Mouse (Mus musculus): ENCODE data around the gene Celf2. TPM values are rescaled to one million over a fixed set of nuclear protein-coding genes. Genes with fewer than 3 reads are reported as not detected.

The Celf2 gene
- polyA plus RNA-seq, 1 experiment from 2014 or later = 35.4 TPM

GRCm38 (mm10) chr2:7529637-7530036 is 20.3 kb upstream of the Celf2 start:
- peak; percentile 63; the same call in 1 of the 2 replicates for ATAC-seq
- Histone ChIP-seq H3K4me2 (ENCODE audit: low read depth, low read length) (0 out of 2 replicates have a peak overlapping the region, but pooled peaks have one; percentile 17), H3K9ac (ENCODE audit: low read depth, low read length) (no peak overlapping the region), H3K4me1 (ENCODE audit: control insufficient read depth, insufficient read depth, low read length) (no peaks in the 10 kb centered on the region), H3K9me3 (ENCODE audit: control insufficient read depth, low read length) (no peaks in the 10 kb centered on the region), H3K27me3 (replicated peaks; ENCODE audit: control insufficient read depth, insufficient read depth, low read length) (no peaks in the 10 kb centered on the region), H3K27ac (ENCODE audit: low read length) (no peak overlapping the region), H3K4me3 (ENCODE audit: low read length) (no peak overlapping the region), H3K36me3 (ENCODE audit: control insufficient read depth, insufficient read depth, low read length) (no peaks in the 10 kb centered on the region)
- WGBS = 38% methylated on average over 5 of the region's 5 CpGs

GRCm38 (mm10) chr2:7526696-7527095 is 17.3 kb upstream of the Celf2 start:
- H3K9ac ChIP-seq (ENCODE audit: low read depth, low read length) = no peak overlapping the region
- no peak overlapping the region for H3K4me3 ChIP-seq (ENCODE audit: low read length)
- H3K27me3 ChIP-seq (replicated peaks; ENCODE audit: control insufficient read depth, insufficient read depth, low read length) = no peaks in the 10 kb centered on the region
- ATAC-seq = no peak
- no peaks in the 10 kb centered on the region for H3K36me3 ChIP-seq (ENCODE audit: control insufficient read depth, insufficient read depth, low read length)
- no peaks in the 10 kb centered on the region for H3K9me3 ChIP-seq (ENCODE audit: control insufficient read depth, low read length)
- 58% methylated on average over 6 of the region's 6 CpGs for WGBS
- no peaks in the 10 kb centered on the region for H3K4me1 ChIP-seq (ENCODE audit: control insufficient read depth, insufficient read depth, low read length)
- no peak overlapping the region for H3K27ac ChIP-seq (ENCODE audit: low read length)
- H3K4me2 ChIP-seq (ENCODE audit: low read depth, low read length) = no peak overlapping the region

GRCm38 (mm10) chr2:7519473-7519872 is 10.1 kb upstream of the Celf2 start:
- H3K27ac ChIP-seq (ENCODE audit: low read length) = no peak overlapping the region
- no peak for ATAC-seq
- no peak overlapping the region for H3K4me3 ChIP-seq (ENCODE audit: low read length)
- WGBS = 64% methylated on average over 1 of the region's 1 CpGs
- no peaks in the 10 kb centered on the region for H3K4me1 ChIP-seq (ENCODE audit: control insufficient read depth, insufficient read depth, low read length)
- H3K9me3 ChIP-seq (ENCODE audit: control insufficient read depth, low read length) = no peaks in the 10 kb centered on the region
- H3K27me3 ChIP-seq (replicated peaks; ENCODE audit: control insufficient read depth, insufficient read depth, low read length) = no peaks in the 10 kb centered on the region
- H3K36me3 ChIP-seq (ENCODE audit: control insufficient read depth, insufficient read depth, low read length) = no peaks in the 10 kb centered on the region
- H3K4me2 ChIP-seq (ENCODE audit: low read depth, low read length) = no peak overlapping the region
- H3K9ac ChIP-seq (ENCODE audit: low read depth, low read length) = no peak overlapping the region

GRCm38 (mm10) chr2:7493420-7493819 is 15.9 kb downstream of the Celf2 start:
- H3K27ac ChIP-seq (ENCODE audit: low read length) = no peak overlapping the region
- no peaks in the 10 kb centered on the region for H3K27me3 ChIP-seq (replicated peaks; ENCODE audit: control insufficient read depth, insufficient read depth, low read length)
- peak; percentile 85 for ATAC-seq
- no peak overlapping the region for H3K4me3 ChIP-seq (ENCODE audit: low read length)
- H3K9ac ChIP-seq (ENCODE audit: low read depth, low read length) = no peak overlapping the region
- no peaks in the 10 kb centered on the region for H3K9me3 ChIP-seq (ENCODE audit: control insufficient read depth, low read length)
- H3K4me1 ChIP-seq (ENCODE audit: control insufficient read depth, insufficient read depth, low read length) = no peaks in the 10 kb centered on the region
- no peaks in the 10 kb centered on the region for H3K36me3 ChIP-seq (ENCODE audit: control insufficient read depth, insufficient read depth, low read length)
- H3K4me2 ChIP-seq (ENCODE audit: low read depth, low read length) = no peak overlapping the region

GRCm38 (mm10) chr2:7484974-7485373 is 24.4 kb downstream of the Celf2 start:
- H3K4me3 ChIP-seq (ENCODE audit: low read length) = no peak overlapping the region
- H3K27me3 ChIP-seq (replicated peaks; ENCODE audit: control insufficient read depth, insufficient read depth, low read length) = no peaks in the 10 kb centered on the region
- H3K36me3 ChIP-seq (ENCODE audit: control insufficient read depth, insufficient read depth, low read length) = no peaks in the 10 kb centered on the region
- ATAC-seq = 0 out of 2 replicates have a peak, but pooled peaks have one; percentile 52
- no peaks in the 10 kb centered on the region for H3K9me3 ChIP-seq (ENCODE audit: control insufficient read depth, low read length)
- H3K9ac ChIP-seq (ENCODE audit: low read depth, low read length) = no peak overlapping the region
- 53% methylated on average over 2 of the region's 2 CpGs for WGBS
- no peak overlapping the region for H3K4me2 ChIP-seq (ENCODE audit: low read depth, low read length)
- H3K4me1 ChIP-seq (ENCODE audit: control insufficient read depth, insufficient read depth, low read length) = no peaks in the 10 kb centered on the region
- no peak overlapping the region for H3K27ac ChIP-seq (ENCODE audit: low read length)

GRCm38 (mm10) chr2:7482062-7482461 is 27.3 kb downstream of the Celf2 start:
- Histone ChIP-seq H3K4me1 (ENCODE audit: control insufficient read depth, insufficient read depth, low read length) (no peaks in the 10 kb centered on the region), H3K9ac (ENCODE audit: low read depth, low read length) (no peak overlapping the region), H3K27me3 (replicated peaks; ENCODE audit: control insufficient read depth, insufficient read depth, low read length) (no peaks in the 10 kb centered on the region), H3K27ac (ENCODE audit: low read length) (no peak overlapping the region), H3K4me3 (ENCODE audit: low read length) (no peak overlapping the region), H3K36me3 (ENCODE audit: control insufficient read depth, insufficient read depth, low read length) (no peaks in the 10 kb centered on the region), H3K9me3 (ENCODE audit: control insufficient read depth, low read length) (no peaks in the 10 kb centered on the region), H3K4me2 (ENCODE audit: low read depth, low read length) (no peak overlapping the region)
- no peak for ATAC-seq
- WGBS = 74% methylated on average over 4 of the region's 4 CpGs

GRCm38 (mm10) chr2:7460329-7461056 is 48.9 kb downstream of the Celf2 start:
- Histone ChIP-seq H3K9me3 (ENCODE audit: control insufficient read depth, low read length) (no peaks in the 10 kb centered on the region), H3K4me3 (ENCODE audit: low read length) (no peak overlapping the region), H3K27me3 (replicated peaks; ENCODE audit: control insufficient read depth, insufficient read depth, low read length) (no peaks in the 10 kb centered on the region), H3K9ac (ENCODE audit: low read depth, low read length) (no peak overlapping the region), H3K4me1 (ENCODE audit: control insufficient read depth, insufficient read depth, low read length) (no peaks in the 10 kb centered on the region), H3K4me2 (ENCODE audit: low read depth, low read length) (no peak overlapping the region), H3K27ac (ENCODE audit: low read length) (no peak overlapping the region), H3K36me3 (ENCODE audit: control insufficient read depth, insufficient read depth, low read length) (no peaks in the 10 kb centered on the region)
- ATAC-seq = no peak
- WGBS = 72% methylated on average over 5 of the region's 5 CpGs

GRCm38 (mm10) chr2:7438721-7439282 is 70.6 kb downstream of the Celf2 start:
- ATAC-seq = no peak
- H3K36me3 ChIP-seq (ENCODE audit: control insufficient read depth, insufficient read depth, low read length) = no peaks in the 10 kb centered on the region
- H3K9ac ChIP-seq (ENCODE audit: low read depth, low read length) = no peak overlapping the region
- no peak overlapping the region for H3K4me3 ChIP-seq (ENCODE audit: low read length)
- H3K4me2 ChIP-seq (ENCODE audit: low read depth, low read length) = no peak overlapping the region
- H3K27me3 ChIP-seq (replicated peaks; ENCODE audit: control insufficient read depth, insufficient read depth, low read length) = no peaks in the 10 kb centered on the region
- no peaks in the 10 kb centered on the region for H3K9me3 ChIP-seq (ENCODE audit: control insufficient read depth, low read length)
- H3K4me1 ChIP-seq (ENCODE audit: control insufficient read depth, insufficient read depth, low read length) = no peaks in the 10 kb centered on the region
- 80% methylated on average over 8 of the region's 8 CpGs for WGBS
- H3K27ac ChIP-seq (ENCODE audit: low read length) = no peak overlapping the region

GRCm38 (mm10) chr2:7426481-7426880 is 82.9 kb downstream of the Celf2 start:
- H3K27me3 ChIP-seq (replicated peaks; ENCODE audit: control insufficient read depth, insufficient read depth, low read length) = no peaks in the 10 kb centered on the region
- H3K9ac ChIP-seq (ENCODE audit: low read depth, low read length) = no peak overlapping the region
- H3K36me3 ChIP-seq (ENCODE audit: control insufficient read depth, insufficient read depth, low read length) = no peaks in the 10 kb centered on the region
- no peak overlapping the region for H3K27ac ChIP-seq (ENCODE audit: low read length)
- 67% methylated on average over 1 of the region's 1 CpGs for WGBS
- no peak overlapping the region for H3K4me3 ChIP-seq (ENCODE audit: low read length)
- H3K4me1 ChIP-seq (ENCODE audit: control insufficient read depth, insufficient read depth, low read length) = no peaks in the 10 kb centered on the region
- no peaks in the 10 kb centered on the region for H3K9me3 ChIP-seq (ENCODE audit: control insufficient read depth, low read length)
- ATAC-seq = no peak
- no peak overlapping the region for H3K4me2 ChIP-seq (ENCODE audit: low read depth, low read length)

All from intestine, embryonic 16.5 days (tissue).